Mouse (Mus musculus) layer of hippocampus, postnatal 25 days (tissue): Measurements from ENCODE around the gene Casc1. TPM values are rescaled to one million over a fixed set of nuclear protein-coding genes. Genes with fewer than 3 reads are reported as not detected.
A peak's percentile ranks its signal among the peaks of the same experiment; 100 is the strongest.
"Not testable (repeated sequence)": the region's sequence is repeated elsewhere in the genome, so short reads cannot be mapped to it uniquely, and the experiment has no call there.

Source experiments
- DNase-seq, 2 experiments: peaks; one replicate each; pipeline ENCODE4 v3.0.0; 2022; ENCODE audit warnings: mixed read lengths in 2 of 2, low spot score in 1 of 2; ENCODE audit errors: extremely low spot score in 1 of 2
- total RNA-seq, 2 experiments: library from RNA; stranded (reverse); gene quantifications; 2 replicates each; pipeline ENCODE4 v1.2.3; 2021

Gene Casc1
- total RNA-seq, 2 experiments from 2014 or later: 0.91 to 1.1 TPM

DNA sequence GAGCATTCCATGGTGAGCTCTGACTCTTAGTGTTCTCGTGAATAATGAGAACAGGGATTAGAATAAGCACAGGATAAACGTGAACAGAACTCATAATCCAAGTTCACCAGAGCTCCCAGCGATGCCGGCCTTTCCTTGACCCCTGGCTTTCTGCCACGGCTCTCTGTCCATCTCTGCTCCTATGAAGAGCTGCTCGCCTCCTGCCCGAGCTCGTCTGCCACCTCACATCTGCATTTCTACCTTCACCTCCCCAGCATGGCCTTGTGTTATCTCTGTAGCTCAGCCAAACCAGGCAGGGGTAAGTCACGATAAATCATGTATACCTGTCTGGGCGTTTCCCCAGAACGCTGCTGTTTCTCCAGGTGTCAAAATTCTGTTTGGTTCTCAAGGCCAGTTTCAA lies 70.1 kb downstream of the Casc1 start:
- no peak for DNase-seq

DNA sequence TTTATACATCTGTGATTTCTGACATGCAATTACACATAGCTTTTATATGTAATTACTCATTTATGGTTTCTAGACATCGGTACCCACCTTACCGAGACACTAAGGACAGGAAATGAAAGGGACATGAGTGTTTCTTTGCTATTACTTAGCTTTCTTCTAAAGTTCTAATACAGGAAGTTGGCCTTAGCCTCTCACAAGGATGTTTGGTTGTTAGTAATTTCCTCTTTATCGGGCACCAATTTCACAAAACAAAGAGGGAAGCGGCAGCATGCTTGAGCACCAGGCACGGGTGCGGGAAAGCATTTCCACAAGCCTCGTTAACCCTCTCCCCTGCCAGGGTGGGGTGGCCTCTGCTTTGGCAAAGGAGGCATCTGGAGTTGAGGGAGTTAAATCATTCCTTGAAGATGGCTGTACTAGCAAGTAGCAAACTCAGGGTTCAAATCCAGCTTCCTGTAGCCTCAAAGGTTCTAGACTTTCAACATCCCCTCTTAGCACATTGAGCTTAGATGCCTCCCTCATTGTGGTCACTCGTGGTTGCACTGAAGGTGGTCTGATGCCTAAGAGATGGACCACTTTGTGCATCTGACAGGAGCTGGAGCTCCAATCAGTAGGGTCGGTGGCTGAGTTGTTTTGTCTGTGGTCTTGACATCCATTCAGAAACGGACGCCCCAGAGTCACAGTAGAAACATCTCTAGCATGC lies 70.9 kb downstream of the Casc1 start:
- DNase-seq: no peak

DNA sequence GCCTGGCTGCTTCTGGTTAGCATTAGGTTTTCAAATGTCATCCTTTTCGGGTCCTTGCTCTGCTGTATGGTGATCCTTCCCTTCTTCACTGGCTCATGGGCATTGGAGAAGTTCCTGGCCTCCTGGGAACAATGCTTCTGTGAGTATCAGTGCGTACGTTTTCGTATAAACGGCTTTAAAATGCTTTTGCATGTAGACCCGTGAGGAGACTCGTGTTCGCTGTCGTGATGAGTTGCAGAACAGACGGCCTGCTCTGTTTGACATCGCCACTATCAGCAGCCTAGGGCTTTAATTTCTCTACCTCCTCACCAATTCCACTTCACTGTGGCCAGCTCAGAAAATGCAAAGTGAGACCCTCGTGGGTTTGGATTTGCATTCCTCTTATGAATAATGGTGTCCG lies 71.6 kb downstream of the Casc1 start:
- DNase-seq: no peak

DNA sequence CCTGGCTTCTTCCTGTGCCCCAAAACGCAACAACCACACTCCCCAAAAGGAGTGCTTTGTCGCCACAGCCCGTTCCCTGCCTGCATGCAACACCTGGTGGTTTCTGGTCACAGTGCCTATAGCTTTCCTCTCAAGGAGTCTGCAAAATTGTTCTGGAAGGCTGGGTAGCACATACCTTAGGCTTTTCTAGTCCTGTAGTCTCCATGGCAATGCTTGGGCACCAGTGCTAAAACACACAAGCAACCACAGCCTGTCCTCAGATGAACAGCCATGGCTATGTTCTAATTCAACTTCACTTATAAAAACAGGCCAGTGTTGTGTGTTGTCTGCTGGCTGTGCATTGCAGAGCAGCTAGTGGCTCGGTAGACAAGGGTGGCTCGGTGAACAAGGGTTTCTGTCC lies 74.0 kb downstream of the Casc1 start:
- no peak for DNase-seq

DNA sequence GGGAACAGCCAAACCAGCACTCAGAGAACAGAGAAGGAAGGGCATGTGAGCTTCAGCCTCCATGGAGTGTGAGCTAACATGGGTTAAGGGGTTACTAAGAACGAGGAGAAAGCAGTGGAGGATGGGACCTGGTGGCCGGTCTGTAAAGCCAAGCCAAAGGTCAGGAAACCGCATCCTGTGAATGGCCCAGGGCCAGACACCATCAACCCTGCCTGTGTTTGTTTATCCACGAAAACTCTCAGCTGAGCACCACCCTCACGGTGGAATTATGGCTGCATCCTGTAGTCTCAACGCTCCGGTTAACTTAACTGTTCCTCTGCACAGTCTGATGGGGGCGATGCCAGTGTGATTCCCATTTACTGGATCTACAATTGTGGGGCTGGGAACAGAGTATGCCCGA lies 75.0 kb downstream of the Casc1 start:
- DNase-seq: no peak

DNA sequence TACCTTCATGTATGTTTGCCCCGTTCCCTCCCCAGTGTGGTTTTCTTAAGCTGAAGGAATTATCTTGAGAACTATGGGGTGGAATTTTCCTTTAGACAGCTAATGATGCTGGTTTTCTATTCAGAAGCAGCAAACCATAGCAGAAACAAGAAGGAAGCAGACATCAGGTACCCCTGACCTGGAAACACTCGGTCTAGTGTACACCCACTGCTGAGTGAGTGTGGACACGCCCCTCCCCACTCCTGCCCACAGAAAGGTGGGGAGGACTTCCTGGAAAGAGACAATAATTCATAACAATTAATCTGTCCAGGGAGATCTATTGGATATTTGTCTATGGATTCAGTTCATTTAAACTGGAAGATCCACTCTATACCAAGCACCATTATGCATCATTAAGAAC lies 75.5 kb downstream of the Casc1 start:
- no peak for DNase-seq

DNA sequence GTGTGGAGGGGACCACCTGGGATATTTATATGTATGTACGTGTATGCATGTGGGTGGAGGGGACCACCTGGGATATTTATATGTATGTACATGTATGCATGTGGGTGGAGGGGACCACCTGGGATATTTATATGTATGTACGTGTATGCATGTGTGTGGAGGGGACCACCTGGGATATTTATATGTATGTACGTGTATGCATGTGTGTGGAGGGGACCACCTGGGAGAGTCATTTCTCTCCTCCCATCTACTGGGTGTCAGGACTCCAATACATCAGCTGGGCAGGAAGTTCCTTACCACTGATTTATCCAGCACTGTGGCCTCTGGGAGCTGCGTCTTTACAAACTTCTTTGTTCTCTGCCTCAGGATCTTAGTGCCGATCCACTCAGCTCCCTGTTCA lies 77.8 kb downstream of the Casc1 start:
- not testable (repeated sequence) for DNase-seq

DNA sequence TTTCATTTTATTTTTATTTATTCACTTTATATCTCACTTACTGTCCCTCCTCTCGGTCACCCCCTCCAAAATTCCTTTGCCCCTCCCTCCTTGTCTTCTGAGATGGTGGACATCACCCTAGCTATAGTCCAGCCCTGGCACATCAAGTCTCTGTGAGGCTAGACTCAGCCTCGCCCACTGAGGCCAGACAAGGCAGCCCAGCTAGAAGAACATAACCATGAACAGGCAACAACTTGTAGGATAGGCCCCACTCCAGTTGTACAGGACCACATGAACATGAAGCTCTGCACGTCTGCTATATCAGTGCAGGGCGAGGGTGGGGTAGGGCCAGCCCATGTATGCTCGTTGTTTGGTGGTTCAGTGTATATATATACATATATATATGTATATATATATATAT lies 78.8 kb downstream of the Casc1 start:
- DNase-seq: no peak

DNA sequence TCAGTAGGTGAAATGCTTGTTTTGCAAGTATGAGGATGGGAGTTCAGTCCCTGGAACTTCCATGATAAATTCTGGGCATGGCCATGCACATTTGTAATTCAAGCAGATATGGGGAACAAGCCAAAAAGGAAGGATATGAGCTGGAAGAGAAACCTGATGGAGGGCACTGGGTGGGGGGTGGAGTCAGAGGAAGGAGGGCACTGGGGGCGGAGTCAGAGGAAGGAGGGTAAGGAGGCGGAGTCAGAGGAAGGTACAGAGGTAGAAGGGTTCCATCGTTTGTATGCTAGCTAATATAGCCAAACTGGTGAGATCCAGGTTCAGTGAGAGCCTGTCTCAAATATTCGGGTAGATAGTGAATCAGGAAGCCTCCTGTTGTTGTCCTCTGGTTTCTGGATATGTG lies 81.2 kb downstream of the Casc1 start:
- no peak for DNase-seq

DNA sequence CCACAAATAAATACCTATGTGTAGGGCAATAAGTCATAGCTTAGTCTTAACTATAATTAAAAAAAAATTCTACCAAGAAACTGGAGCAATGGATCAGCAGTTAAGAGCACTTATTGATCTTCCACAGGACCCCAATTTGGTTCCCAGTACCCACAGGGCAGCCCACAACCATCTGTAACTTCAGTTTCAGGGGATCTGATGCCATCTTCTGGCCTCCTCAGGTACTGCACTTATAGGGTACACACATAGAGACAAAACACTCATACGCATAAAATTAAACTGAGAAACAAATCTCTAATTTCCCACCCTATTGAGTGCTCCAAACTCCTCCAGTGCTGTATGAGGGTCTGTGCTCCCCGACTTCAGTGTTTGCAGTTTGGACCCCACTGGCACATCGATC lies 83.2 kb downstream of the Casc1 start:
- no peak for DNase-seq

DNA sequence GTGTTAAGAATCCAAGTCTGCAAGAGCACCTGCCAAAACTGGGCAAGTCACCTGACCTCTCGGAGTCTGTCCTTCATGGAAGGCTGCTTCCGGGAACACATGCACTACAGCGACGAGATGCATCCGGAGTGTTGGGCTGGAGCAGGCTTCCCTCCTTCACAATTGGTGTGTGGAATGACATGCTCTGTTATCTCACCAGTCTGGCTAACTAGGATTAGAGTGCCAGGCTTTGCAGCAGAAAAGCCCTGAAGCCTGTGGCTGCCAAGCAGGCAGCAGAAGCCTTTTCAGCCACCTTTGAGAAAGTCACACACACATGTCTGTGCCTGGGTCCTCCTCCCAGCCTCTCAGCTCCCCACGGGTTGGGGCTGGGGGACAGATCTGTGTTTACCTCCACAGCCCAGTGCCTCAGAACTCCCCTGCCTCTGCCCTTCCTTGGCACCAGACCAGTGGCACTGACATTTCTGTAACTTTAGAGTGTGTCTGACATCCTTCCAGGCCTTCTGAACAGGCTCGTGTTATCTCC lies 85.2 kb downstream of the Casc1 start:
- peak in 1 of 2 experiments; percentile 4 for DNase-seq

Other genes with a start within 250 kb of the Casc1 start
- gene Bcat1, start 134.8 kb downstream of the Casc1 start, total RNA-seq: 100 to 1,000 TPM in 1 of 2 experiments, 10 to 100 TPM in 1; 89.6 to 103 TPM
- gene Lrmp, start 95.4 kb downstream of the Casc1 start, total RNA-seq: 1 to 10 TPM; 3.9 to 5.8 TPM
- gene Etfrf1, start 129 bp upstream of the Casc1 start, total RNA-seq: 10 to 100 TPM; 23.8 to 24.2 TPM
- 10 to 100 TPM; 75.0 to 75.6 TPM for gene Kras, start 39.2 kb upstream of the Casc1 start, total RNA-seq